Mouse (Mus musculus): ENCODE measurements around the gene Mettl23. TPM values are rescaled to one million over a fixed set of nuclear protein-coding genes. Genes with fewer than 3 reads are reported as not detected.
"Not testable (repeated sequence)": the region's sequence is repeated elsewhere in the genome, so short reads cannot be mapped to it uniquely, and the experiment has no call there.

Mettl23 gene
- polyA plus RNA-seq, 1 experiment from 2014 or later = 33.0 TPM

GRCm38 (mm10) chr11:116816769-116817168 lies 26.3 kb upstream of the Mettl23 start:
- Histone ChIP-seq H3K4me3 (ENCODE audit: low read depth, low read length) (no peak overlapping the region), H3K27ac (ENCODE audit: low read length) (no peak overlapping the region)

GRCm38 (mm10) chr11:116817567-116817966 lies 25.5 kb upstream of the Mettl23 start:
- Histone ChIP-seq H3K9me3 (replicated peaks; ENCODE audit: control insufficient read depth, low read length) (no peaks in the 10 kb centered on the region), H3K27ac (ENCODE audit: low read length) (no peak overlapping the region), H3K36me3 (ENCODE audit: control insufficient read depth, insufficient read depth) (no peaks in the 10 kb centered on the region), H3K27me3 (ENCODE audit: control insufficient read depth, insufficient read depth, low read depth, low read length) (no peaks in the 10 kb centered on the region), H3K4me1 (ENCODE audit: control insufficient read depth, low read depth, low read length) (no peaks in the 10 kb centered on the region), H3K9ac (ENCODE audit: low read depth, low read length) (no peak overlapping the region), H3K4me3 (ENCODE audit: low read depth, low read length) (no peak overlapping the region), H3K4me2 (ENCODE audit: low read depth, low read length) (no peak overlapping the region)
- WGBS (ENCODE audit: insufficient replicate concordance) = 79% methylated on average over 5 of the region's 5 CpGs
- no peak for ATAC-seq (ENCODE audit: low read depth)

More at GRCm38 (mm10) chr11:116816769-116817168, 26.3 kb upstream of the Mettl23 start:
- WGBS (ENCODE audit: insufficient replicate concordance) = 63% methylated on average over 5 of the region's 5 CpGs
- H3K4me2 ChIP-seq (ENCODE audit: low read depth, low read length) = no peak overlapping the region
- H3K4me1 ChIP-seq (ENCODE audit: control insufficient read depth, low read depth, low read length) = no peaks in the 10 kb centered on the region
- no peaks in the 10 kb centered on the region for H3K36me3 ChIP-seq (ENCODE audit: control insufficient read depth, insufficient read depth)
- no peak overlapping the region for H3K9ac ChIP-seq (ENCODE audit: low read depth, low read length)
- no peaks in the 10 kb centered on the region for H3K9me3 ChIP-seq (replicated peaks; ENCODE audit: control insufficient read depth, low read length)
- no peak for ATAC-seq (ENCODE audit: low read depth)
- no peaks in the 10 kb centered on the region for H3K27me3 ChIP-seq (ENCODE audit: control insufficient read depth, insufficient read depth, low read depth, low read length)

- H3K36me3 ChIP-seq (ENCODE audit: control insufficient read depth, insufficient read depth) = no peaks in the 10 kb centered on the region
- no peak overlapping the region for H3K9ac ChIP-seq (ENCODE audit: low read depth, low read length)
- H3K27me3 ChIP-seq (ENCODE audit: control insufficient read depth, insufficient read depth, low read depth, low read length) = no peaks in the 10 kb centered on the region
- no peak overlapping the region for H3K27ac ChIP-seq (ENCODE audit: low read length)
- no peak overlapping the region for H3K4me2 ChIP-seq (ENCODE audit: low read depth, low read length)
- ATAC-seq (ENCODE audit: low read depth) = no peak
- no peaks in the 10 kb centered on the region for H3K9me3 ChIP-seq (replicated peaks; ENCODE audit: control insufficient read depth, low read length)
- H3K4me3 ChIP-seq (ENCODE audit: low read depth, low read length) = no peak overlapping the region
- H3K4me1 ChIP-seq (ENCODE audit: control insufficient read depth, low read depth, low read length) = no peaks in the 10 kb centered on the region
- 47% methylated on average over 8 of the region's 8 CpGs for WGBS (ENCODE audit: insufficient replicate concordance)
Observed at GRCm38 (mm10) chr11:116818722-116819121, 24.4 kb upstream of the Mettl23 start.

DNA sequence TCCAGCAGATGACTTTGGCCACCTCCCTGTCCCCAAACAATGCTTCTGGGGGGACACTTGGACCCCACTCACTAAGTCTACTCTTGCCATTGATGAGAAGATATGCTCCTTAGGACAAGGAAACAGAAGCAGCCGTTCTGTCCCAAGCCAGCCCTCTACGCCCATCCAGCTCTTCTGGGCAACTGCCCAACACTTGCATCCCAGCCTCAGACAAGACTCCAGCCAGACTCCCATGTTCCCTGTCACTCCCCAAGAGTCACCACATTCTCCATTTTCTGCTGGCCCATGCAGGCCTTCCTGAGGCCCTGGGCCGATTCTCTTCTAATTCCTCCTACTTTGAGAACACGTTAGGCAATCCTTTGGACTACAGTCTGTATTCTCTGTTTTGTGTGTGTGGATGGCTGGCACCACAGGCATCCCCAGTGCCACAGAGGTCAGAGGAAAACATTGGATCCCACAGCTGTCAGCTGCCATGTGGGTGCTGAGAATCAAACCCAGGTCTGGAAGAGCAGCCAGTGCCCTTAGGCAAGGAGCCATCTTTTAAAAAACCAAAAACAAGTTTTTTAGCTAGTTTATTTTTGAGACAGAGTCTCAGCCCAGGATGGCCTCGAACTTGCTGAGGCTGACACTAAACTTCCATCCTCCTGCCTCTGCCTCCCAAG lies 23.0 kb upstream of the Mettl23 start:
- WGBS (ENCODE audit: insufficient replicate concordance) = 63% methylated on average over 5 of the region's 5 CpGs
- no peaks in the 10 kb centered on the region for H3K9me3 ChIP-seq (replicated peaks; ENCODE audit: control insufficient read depth, low read length)
- H3K36me3 ChIP-seq (ENCODE audit: control insufficient read depth, insufficient read depth) = no peaks in the 10 kb centered on the region
- no peak overlapping the region for H3K9ac ChIP-seq (ENCODE audit: low read depth, low read length)
- H3K4me2 ChIP-seq (ENCODE audit: low read depth, low read length) = no peak overlapping the region
- no peak overlapping the region for H3K4me3 ChIP-seq (ENCODE audit: low read depth, low read length)
- no peak for ATAC-seq (ENCODE audit: low read depth)
- H3K27ac ChIP-seq (ENCODE audit: low read length) = no peak overlapping the region
- H3K4me1 ChIP-seq (ENCODE audit: control insufficient read depth, low read depth, low read length) = no peaks in the 10 kb centered on the region
- H3K27me3 ChIP-seq (ENCODE audit: control insufficient read depth, insufficient read depth, low read depth, low read length) = no peaks in the 10 kb centered on the region

- H3K4me3 ChIP-seq (ENCODE audit: low read depth, low read length) = no peak overlapping the region
- H3K9ac ChIP-seq (ENCODE audit: low read depth, low read length) = no peak overlapping the region
- H3K4me2 ChIP-seq (ENCODE audit: low read depth, low read length) = no peak overlapping the region
- H3K27ac ChIP-seq (ENCODE audit: low read length) = no peak overlapping the region
- no peaks in the 10 kb centered on the region for H3K36me3 ChIP-seq (ENCODE audit: control insufficient read depth, insufficient read depth)
- no peaks in the 10 kb centered on the region for H3K4me1 ChIP-seq (ENCODE audit: control insufficient read depth, low read depth, low read length)
- H3K27me3 ChIP-seq (ENCODE audit: control insufficient read depth, insufficient read depth, low read depth, low read length) = peaks cover 1% of the 10 kb centered on the region
- no peak for ATAC-seq (ENCODE audit: low read depth)
- WGBS (ENCODE audit: insufficient replicate concordance) = 51% methylated on average over 13 of the region's 13 CpGs
- H3K9me3 ChIP-seq (replicated peaks; ENCODE audit: control insufficient read depth, low read length) = no peaks in the 10 kb centered on the region
Observed at GRCm38 (mm10) chr11:116821057-116821940, 21.8 kb upstream of the Mettl23 start.

DNA sequence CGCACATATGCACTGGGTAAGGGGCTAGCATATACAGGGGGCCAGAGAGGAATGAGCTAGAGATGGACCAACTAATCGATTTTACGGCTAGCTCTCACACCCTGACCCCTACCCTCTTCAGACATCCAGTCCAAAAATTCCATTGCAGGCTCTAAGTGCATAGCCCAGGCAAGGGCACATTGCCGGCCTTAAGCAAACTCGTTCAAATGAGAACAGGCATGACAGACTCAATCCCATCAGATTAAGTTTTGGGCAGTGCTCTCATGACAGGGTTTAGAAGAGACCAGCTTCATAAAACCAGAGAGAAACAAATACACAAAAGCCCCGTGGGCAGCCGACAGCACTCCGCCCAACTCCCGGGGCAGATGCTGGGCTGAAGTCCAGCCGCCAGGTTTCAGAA lies 20.9 kb upstream of the Mettl23 start:
- Histone ChIP-seq H3K36me3 (ENCODE audit: control insufficient read depth, insufficient read depth) (no peaks in the 10 kb centered on the region), H3K4me2 (ENCODE audit: low read depth, low read length) (no peak overlapping the region), H3K4me3 (ENCODE audit: low read depth, low read length) (no peak overlapping the region), H3K4me1 (ENCODE audit: control insufficient read depth, low read depth, low read length) (no peaks in the 10 kb centered on the region), H3K27me3 (ENCODE audit: control insufficient read depth, insufficient read depth, low read depth, low read length) (peaks cover 10% of the 10 kb centered on the region), H3K9ac (ENCODE audit: low read depth, low read length) (no peak overlapping the region), H3K27ac (ENCODE audit: low read length) (no peak overlapping the region), H3K9me3 (replicated peaks; ENCODE audit: control insufficient read depth, low read length) (no peaks in the 10 kb centered on the region)
- no peak for ATAC-seq (ENCODE audit: low read depth)
- WGBS (ENCODE audit: insufficient replicate concordance) = 73% methylated on average over 10 of the region's 10 CpGs

DNA sequence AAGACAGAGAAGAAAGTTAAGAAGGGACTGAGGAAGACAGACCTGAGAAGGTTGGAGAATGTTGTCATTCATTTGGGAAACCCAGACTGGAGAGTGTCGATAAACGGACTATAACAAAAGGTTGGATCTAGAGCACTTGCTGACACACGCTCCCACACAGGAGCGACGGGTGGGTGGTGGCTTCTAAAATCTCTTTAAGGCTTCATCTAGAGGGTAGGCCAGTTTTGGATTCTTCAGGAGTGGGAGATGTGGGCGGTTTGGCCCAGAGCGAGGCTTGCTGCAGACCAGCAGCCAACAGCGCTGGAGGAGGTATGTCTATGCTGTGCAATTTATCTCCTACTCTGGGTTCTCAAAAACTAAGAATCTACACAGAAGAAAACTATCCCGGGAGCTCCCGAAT lies 20.5 kb upstream of the Mettl23 start:
- Histone ChIP-seq H3K4me2 (ENCODE audit: low read depth, low read length) (no peak overlapping the region), H3K27ac (ENCODE audit: low read length) (no peak overlapping the region), H3K27me3 (ENCODE audit: control insufficient read depth, insufficient read depth, low read depth, low read length) (peaks cover 14% of the 10 kb centered on the region), H3K4me1 (ENCODE audit: control insufficient read depth, low read depth, low read length) (no peaks in the 10 kb centered on the region), H3K9ac (ENCODE audit: low read depth, low read length) (no peak overlapping the region), H3K36me3 (ENCODE audit: control insufficient read depth, insufficient read depth) (no peaks in the 10 kb centered on the region), H3K4me3 (ENCODE audit: low read depth, low read length) (no peak overlapping the region), H3K9me3 (replicated peaks; ENCODE audit: control insufficient read depth, low read length) (no peaks in the 10 kb centered on the region)
- WGBS (ENCODE audit: insufficient replicate concordance) = 72% methylated on average over 10 of the region's 10 CpGs
- no peak for ATAC-seq (ENCODE audit: low read depth)

GRCm38 (mm10) chr11:116823255-116823654 lies 19.8 kb upstream of the Mettl23 start:
- peaks cover 4% of the 10 kb centered on the region for H3K4me1 ChIP-seq (ENCODE audit: control insufficient read depth, low read depth, low read length)
- ATAC-seq (ENCODE audit: low read depth) = no peak

DNA sequence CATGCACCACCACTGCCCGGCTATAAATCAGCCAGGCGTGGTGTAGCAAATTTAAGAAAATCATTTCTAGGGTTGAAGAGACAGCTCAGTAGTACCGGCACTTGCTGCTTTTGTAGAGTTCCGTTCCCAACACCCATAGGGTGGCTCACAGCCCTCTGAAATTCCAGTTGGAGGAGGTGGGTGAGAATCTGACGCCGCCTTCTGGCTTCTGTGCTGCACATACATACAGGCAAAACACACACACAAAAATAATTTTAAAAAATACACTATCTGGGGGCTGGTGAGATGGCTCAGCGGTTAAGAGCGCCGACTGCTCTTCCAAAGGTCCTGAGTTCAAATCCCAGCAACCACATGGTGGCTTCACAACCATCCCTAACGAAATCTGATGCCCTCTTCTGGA lies 19.2 kb upstream of the Mettl23 start:
- not testable (repeated sequence) for ATAC-seq (ENCODE audit: low read depth)

More at GRCm38 (mm10) chr11:116823255-116823654, 19.8 kb upstream of the Mettl23 start:
- peaks cover 19% of the 10 kb centered on the region for H3K27me3 ChIP-seq (ENCODE audit: control insufficient read depth, insufficient read depth, low read depth, low read length)
- no peak overlapping the region for H3K4me3 ChIP-seq (ENCODE audit: low read depth, low read length)
- no peak overlapping the region for H3K27ac ChIP-seq (ENCODE audit: low read length)
- 100% methylated on average over 2 of the region's 2 CpGs for WGBS (ENCODE audit: insufficient replicate concordance)
- no peak overlapping the region for H3K9ac ChIP-seq (ENCODE audit: low read depth, low read length)
- H3K4me2 ChIP-seq (ENCODE audit: low read depth, low read length) = no peak overlapping the region
- no peaks in the 10 kb centered on the region for H3K36me3 ChIP-seq (ENCODE audit: control insufficient read depth, insufficient read depth)
- no peaks in the 10 kb centered on the region for H3K9me3 ChIP-seq (replicated peaks; ENCODE audit: control insufficient read depth, low read length)

More for the DNA sequence above, 19.2 kb upstream of the Mettl23 start:
- not testable (repeated sequence) for H3K4me2 ChIP-seq (ENCODE audit: low read depth, low read length); H3K4me1 ChIP-seq (ENCODE audit: control insufficient read depth, low read depth, low read length); H3K36me3 ChIP-seq (ENCODE audit: control insufficient read depth, insufficient read depth); H3K9me3 ChIP-seq (replicated peaks; ENCODE audit: control insufficient read depth, low read length); H3K4me3 ChIP-seq (ENCODE audit: low read depth, low read length); H3K9ac ChIP-seq (ENCODE audit: low read depth, low read length); H3K27ac ChIP-seq (ENCODE audit: low read length)
- WGBS (ENCODE audit: insufficient replicate concordance) = 72% methylated on average over 10 of the region's 10 CpGs
- peaks cover 19% of the 10 kb centered on the region for H3K27me3 ChIP-seq (ENCODE audit: control insufficient read depth, insufficient read depth, low read depth, low read length)
